Mouse (Mus musculus): Measurements from ENCODE around the gene Aldh1a3. TPM values are rescaled to one million over a fixed set of nuclear protein-coding genes. Genes with fewer than 3 reads are reported as not detected.

Gene Aldh1a3
- polyA plus RNA-seq (2014; fragmentation: Illumina TruSeq; extraction: RNeasy Lipid Tissue Mini Kit (QIAGEN cat#74804); ENCODE audit: low read depth, low replicate concordance) = 10.7 TPM

GRCm38 (mm10) chr7:66427437-66428161 lies at the start of gene Aldh1a3:
Gene Aldh1a3 (minus strand): TSS chr7:66427517.

GRCm38 (mm10) chr7:66387813-66388521 lies 39.4 kb downstream of the Aldh1a3 start, which contains the start of gene Lrrk1:
Gene Lrrk1 (minus strand): TSS chr7:66388350.

GRCm38 (mm10) chr7:66365904-66366303 lies 61.4 kb downstream of the Aldh1a3 start, which contains the start of gene Gm10974:
Gene Gm10974 (plus strand): TSS chr7:66365905.

Other genes starting within 250 kb of the Aldh1a3 start
- not detected for gene Gm10974, start 61.6 kb downstream of the Aldh1a3 start, polyA plus RNA-seq (2014; fragmentation: Illumina TruSeq; extraction: RNeasy Lipid Tissue Mini Kit (QIAGEN cat#74804); ENCODE audit: low read depth, low replicate concordance)
- 2.2 TPM for gene Lrrk1, start 39.2 kb downstream of the Aldh1a3 start, polyA plus RNA-seq (2014; fragmentation: Illumina TruSeq; extraction: RNeasy Lipid Tissue Mini Kit (QIAGEN cat#74804); ENCODE audit: low read depth, low replicate concordance)

Data from adrenal gland, adult 10 weeks (tissue).